Mouse (Mus musculus): ENCODE results near the gene Ppy.

DNA sequence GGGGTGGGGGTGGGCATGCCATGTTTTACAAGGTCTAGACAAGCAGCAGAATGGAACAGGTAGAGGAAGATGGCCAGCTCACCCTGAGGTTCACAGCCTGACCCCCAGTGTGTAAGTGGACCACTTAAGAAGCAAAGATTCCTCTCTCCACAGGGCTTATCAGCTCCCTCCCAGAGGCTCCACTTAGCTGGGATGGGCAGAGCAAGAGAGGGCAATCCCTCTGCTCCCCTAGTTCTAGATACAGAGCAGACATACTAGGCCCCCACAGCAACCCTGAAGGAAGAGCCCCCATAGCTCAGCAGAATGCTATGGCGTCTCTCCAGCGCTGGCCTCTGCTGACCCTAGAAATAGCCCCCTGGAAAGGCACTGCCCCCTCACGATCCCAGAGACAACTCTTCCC, 5.4 kb downstream of the Ppy start:
- TF ChIP-seq CTCF (IDR thresholded peaks at IDR 0.05; ENCODE audit: low read depth) (no peak), EP300 (IDR thresholded peaks at IDR 0.05; ENCODE audit: low read depth) (no peak)

All from liver, embryonic 14.5 days (tissue).